Mouse (Mus musculus) neural tube, embryonic 11.5 days (tissue): Measurements from ENCODE around the gene Ahcyl1. TPM values are rescaled to one million over a fixed set of nuclear protein-coding genes. Genes with fewer than 3 reads are reported as not detected.

Source experiments
- ATAC-seq: fragments of 200-750 bp; cut with Nextera tagmentation; 2 replicates; pipeline ENCODE4 v1.8.0; 2017; ENCODE audit warnings: moderate number of reproducible peaks, mild to moderate bottlenecking, moderate TSS enrichment, moderate library complexity; ENCODE audit not compliant: insufficient read depth, low FRiP score, low TSS enrichment
- DNase-seq: peaks from one replicate; pipeline ENCODE4 v3.0.0-alpha.2; 2015; ENCODE audit warnings: low spot score
- H3K27ac ChIP-seq: fragments of 300-500 bp; sonication (generic); 2 replicates; pipeline ENCODE4 v1.5.1; 2014; ENCODE audit warnings: low read depth, mild to moderate bottlenecking, low read length
- H3K27me3 ChIP-seq: fragments of 300-500 bp; sonication (generic); 2 replicates; pipeline ENCODE4 v1.6.1; 2014; ENCODE audit warnings: mild to moderate bottlenecking, low read length, mixed read lengths; ENCODE audit not compliant: control insufficient read depth, insufficient read depth
- H3K36me3 ChIP-seq: fragments of 300-500 bp; sonication (generic); 2 replicates; pipeline ENCODE4 v1.6.1; 2014; ENCODE audit warnings: mild to moderate bottlenecking, low read length, moderate library complexity, mixed read lengths; ENCODE audit not compliant: control insufficient read depth, insufficient read depth
- H3K4me1 ChIP-seq: fragments of 300-500 bp; sonication (generic); 2 replicates; pipeline ENCODE4 v1.6.1; 2014; ENCODE audit warnings: low read length, mixed read lengths; ENCODE audit not compliant: control insufficient read depth, insufficient read depth
- H3K4me2 ChIP-seq: fragments of 300-500 bp; sonication (generic); 2 replicates; pipeline ENCODE4 v1.6.1; 2014; ENCODE audit warnings: low read depth, mild to moderate bottlenecking, moderate library complexity
- H3K4me3 ChIP-seq: fragments of 300-500 bp; sonication (generic); 2 replicates; pipeline ENCODE4 v1.5.1; 2014; ENCODE audit warnings: low read depth, low read length
- H3K9ac ChIP-seq: fragments of 300-500 bp; sonication (generic); 2 replicates; pipeline ENCODE4 v1.6.1; 2014; ENCODE audit warnings: mild to moderate bottlenecking, low read length
- H3K9me3 ChIP-seq: fragments of 300-500 bp; sonication (generic); 2 replicates; pipeline ENCODE4 v1.6.1; 2016; ENCODE audit warnings: low read length; ENCODE audit not compliant: control insufficient read depth
- WGBS: fragments of 180-500 bp; shearing (Covaris S2); extraction: QIAGEN DNeasy Blood & Tissue Kit; methylation state at CpG from one replicate; pipeline ENCODE4 v1.1.7; 2014; 5-methylcytosine and 5-hydroxymethylcytosine counted together
- polyA plus RNA-seq: library from polyadenylated mRNA; unstranded; fragments of >200 nt; fragmentation: Nextera tagmentation; extraction: Ambion mirVana; gene quantifications from 2 replicates; pipeline ENCODE4 v1.2.1, GENCODE M21; 2014

The Ahcyl1 gene
- polyA plus RNA-seq, 1 experiment from 2014 or later, result 127 TPM

GRCm38 (mm10) chr3:107632786-107633185 is 63.6 kb downstream of the Ahcyl1 start:
- H3K4me3 ChIP-seq, result no peak overlapping the region
- ATAC-seq (no peak), DNase-seq (no peak)
- H3K27me3 ChIP-seq, result no peaks in the 10 kb centered on the region
- H3K4me2 ChIP-seq, result no peak overlapping the region
- no peaks in the 10 kb centered on the region for H3K36me3 ChIP-seq
- no peak overlapping the region for H3K9ac ChIP-seq
- 92% methylated on average over 4 of the region's 4 CpGs for WGBS
- H3K4me1 ChIP-seq, result peaks cover 3% of the 10 kb centered on the region; the same call in 1 of the 2 replicates
- H3K9me3 ChIP-seq, result no peaks in the 10 kb centered on the region
- H3K27ac ChIP-seq, result no peak overlapping the region

- Histone ChIP-seq H3K9me3 (no peaks in the 10 kb centered on the region), H3K27ac (peak within 1 kb of the TSS; percentile 92), H3K4me3 (peak within 1 kb of the TSS; percentile 92), H3K9ac (peak within 1 kb of the TSS; percentile 99), H3K4me2 (peak within 1 kb of the TSS; percentile 71), H3K36me3 (peaks cover 6% of the 10 kb centered on the region), H3K27me3 (no peaks in the 10 kb centered on the region), H3K4me1 (peaks cover 3% of the 10 kb centered on the region; the same call in 1 of the 2 replicates)
- DNase-seq, result peak; percentile 95
- peak; percentile 93 for ATAC-seq
- 0% methylated on average over 35 of the region's 35 CpGs for WGBS
These were observed 64.8 kb downstream of the Ahcyl1 start, which contains the start of gene Strip1 for GRCm38 (mm10) chr3:107631523-107631958. TSS of gene Strip1 (minus strand) at chr3:107631694.

GRCm38 (mm10) chr3:107630682-107631522 is 65.5 kb downstream of the Ahcyl1 start, which contains the start of gene Gm10961:
TSS of gene Gm10961 (plus strand) at chr3:107631322.
- no peaks in the 10 kb centered on the region for H3K27me3 ChIP-seq
- ATAC-seq, result peak; percentile 75
- H3K9me3 ChIP-seq, result no peaks in the 10 kb centered on the region
- H3K4me1 ChIP-seq, result peaks cover 3% of the 10 kb centered on the region; the same call in 1 of the 2 replicates
- peaks cover 7% of the 10 kb centered on the region for H3K36me3 ChIP-seq
- under 1% methylated on average over 42 of the region's 48 CpGs for WGBS
- H3K27ac ChIP-seq, result peak within 1 kb of the TSS; percentile 92
- H3K4me2 ChIP-seq, result peak within 1 kb of the TSS; percentile 71
- peak within 1 kb of the TSS; percentile 92 for H3K4me3 ChIP-seq
- H3K9ac ChIP-seq, result peak within 1 kb of the TSS; percentile 99
- peak; percentile 58 for DNase-seq

- H3K36me3 ChIP-seq, result peaks cover 15% of the 10 kb centered on the region
These were observed 66.9 kb downstream of the Ahcyl1 start for GRCm38 (mm10) chr3:107629411-107629810.

GRCm38 (mm10) chr3:107628551-107628950 is 67.8 kb downstream of the Ahcyl1 start:
- no peak for DNase-seq
- 94% methylated on average over 2 of the region's 2 CpGs for WGBS
- peaks cover 17% of the 10 kb centered on the region for H3K36me3 ChIP-seq

More at GRCm38 (mm10) chr3:107629411-107629810, 66.9 kb downstream of the Ahcyl1 start:
- ATAC-seq, result no peak
- no peak for DNase-seq
- no peak overlapping the region for H3K4me2 ChIP-seq
- no peak overlapping the region for H3K27ac ChIP-seq
- 94% methylated on average over 4 of the region's 4 CpGs for WGBS
- H3K9ac ChIP-seq, result no peak overlapping the region
- H3K4me3 ChIP-seq, result no peak overlapping the region
- no peaks in the 10 kb centered on the region for H3K9me3 ChIP-seq
- peaks cover 3% of the 10 kb centered on the region; the same call in 1 of the 2 replicates for H3K4me1 ChIP-seq
- H3K27me3 ChIP-seq, result no peaks in the 10 kb centered on the region

GRCm38 (mm10) chr3:107627641-107628040 is 68.7 kb downstream of the Ahcyl1 start:
- WGBS, result 92% methylated on average over 7 of the region's 7 CpGs
- H3K9me3 ChIP-seq, result no peaks in the 10 kb centered on the region
- ATAC-seq, result no peak
- H3K27ac ChIP-seq, result no peak overlapping the region
- peaks cover 20% of the 10 kb centered on the region for H3K36me3 ChIP-seq
- no peaks in the 10 kb centered on the region for H3K27me3 ChIP-seq
- DNase-seq, result no peak
- no peak overlapping the region for H3K4me2 ChIP-seq
- H3K4me3 ChIP-seq, result no peak overlapping the region
- peaks cover 3% of the 10 kb centered on the region; the same call in 1 of the 2 replicates for H3K4me1 ChIP-seq
- no peak overlapping the region for H3K9ac ChIP-seq

More at GRCm38 (mm10) chr3:107628551-107628950, 67.8 kb downstream of the Ahcyl1 start:
- Histone ChIP-seq H3K9me3 (no peaks in the 10 kb centered on the region), H3K4me1 (peaks cover 3% of the 10 kb centered on the region; the same call in 1 of the 2 replicates), H3K27ac (no peak overlapping the region), H3K4me3 (no peak overlapping the region), H3K9ac (no peak overlapping the region), H3K27me3 (no peaks in the 10 kb centered on the region), H3K4me2 (no peak overlapping the region)
- ATAC-seq, result no peak

- no peak for DNase-seq
- H3K4me2 ChIP-seq, result no peak overlapping the region
- H3K4me1 ChIP-seq, result peaks cover 3% of the 10 kb centered on the region; the same call in 1 of the 2 replicates
- H3K4me3 ChIP-seq, result no peak overlapping the region
- no peak overlapping the region for H3K27ac ChIP-seq
- no peak overlapping the region for H3K9ac ChIP-seq
- no peaks in the 10 kb centered on the region for H3K9me3 ChIP-seq
- H3K36me3 ChIP-seq, result peaks cover 21% of the 10 kb centered on the region
- 94% methylated on average over 8 of the region's 8 CpGs for WGBS
- no peak for ATAC-seq
- H3K27me3 ChIP-seq, result no peaks in the 10 kb centered on the region
These were observed 69.6 kb downstream of the Ahcyl1 start for GRCm38 (mm10) chr3:107626751-107627150.

GRCm38 (mm10) chr3:107625536-107625935 is 70.8 kb downstream of the Ahcyl1 start:
- Histone ChIP-seq H3K9ac (no peak overlapping the region), H3K4me3 (no peak overlapping the region), H3K27me3 (no peaks in the 10 kb centered on the region), H3K36me3 (peaks cover 27% of the 10 kb centered on the region), H3K4me2 (no peak overlapping the region), H3K9me3 (no peaks in the 10 kb centered on the region), H3K27ac (no peak overlapping the region), H3K4me1 (peaks cover 1% of the 10 kb centered on the region; the same call in 1 of the 2 replicates)
- 96% methylated on average over 8 of the region's 8 CpGs for WGBS
- DNase-seq (no peak), ATAC-seq (no peak)
